Mouse (Mus musculus): Measurements from ENCODE around the gene Sdk1.

DNA sequence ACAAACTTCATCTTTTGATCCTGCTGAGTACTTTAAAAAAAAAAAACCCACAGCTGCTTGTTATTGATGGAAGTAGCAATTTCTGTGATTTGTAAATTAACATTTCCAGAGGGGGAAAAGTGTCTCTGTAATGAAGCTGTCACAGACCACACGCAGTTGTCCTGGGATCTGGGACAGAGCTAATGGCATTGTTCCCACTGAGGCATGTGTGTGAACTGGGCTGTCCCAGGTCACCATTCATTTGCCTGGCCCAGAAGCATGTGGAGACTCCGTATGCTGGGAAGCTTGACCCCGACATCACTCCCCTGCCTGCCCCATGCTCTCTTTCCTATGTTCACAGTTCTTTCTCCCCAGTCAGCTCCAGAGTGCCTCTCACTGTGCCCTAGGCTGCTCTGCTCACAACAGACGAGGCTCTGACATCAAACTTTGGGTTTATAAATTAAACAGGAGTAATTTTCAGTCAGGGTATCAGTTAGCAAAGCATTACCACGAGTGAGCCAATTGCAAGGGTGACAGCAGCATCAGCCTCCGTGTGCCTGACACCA lies 408.6 kb downstream of the Sdk1 start:
- TF ChIP-seq EP300 (IDR thresholded peaks at IDR 0.05; ENCODE audit: low read depth) (no peak), CTCF (IDR thresholded peaks at IDR 0.05; ENCODE audit: low read depth) (no peak)

Data from heart, postnatal 0 days (tissue).